ENCODE assay signal across 7 mouse cellular contexts in genomic region chr11:6625478-6626387, GRCm38 (mm10). TPM values are rescaled to one million over a fixed set of nuclear protein-coding genes. Genes with fewer than 3 reads are reported as not detected.
DNase-seq lines count a peak whose midpoint lies in the region; ATAC-seq lines count a peak whose summit lies in the region.

Gene Tbrg4 (minus strand): TSS chr11:6626067.

- no peaks in the 10 kb centered on the region for H3K9me3 ChIP-seq in intestine, embryonic 16.5 days (ENCODE audit: control insufficient read depth, low read length)
- no peaks in the 10 kb centered on the region for H3K9me3 ChIP-seq in midbrain, embryonic 11.5 days (ENCODE audit: control insufficient read depth, low read length)

- H3K27ac ChIP-seq in intestine, embryonic 16.5 days (ENCODE audit: low read length), result peak within 1 kb of the TSS; percentile 96
- peak within 1 kb of the TSS; percentile 61 for H3K27ac ChIP-seq in midbrain, embryonic 11.5 days (ENCODE audit: low read depth, low read length)

- H3K4me2 ChIP-seq in intestine, embryonic 16.5 days (ENCODE audit: low read depth, low read length), result peak within 1 kb of the TSS; percentile 83
- peak within 1 kb of the TSS; percentile 89 for H3K4me2 ChIP-seq in midbrain, embryonic 11.5 days

- peaks cover 12% of the 10 kb centered on the region for H3K36me3 ChIP-seq in intestine, embryonic 16.5 days (ENCODE audit: control insufficient read depth, insufficient read depth, low read length)
- peaks cover 15% of the 10 kb centered on the region for H3K36me3 ChIP-seq in midbrain, embryonic 11.5 days (ENCODE audit: control insufficient read depth, insufficient read depth, low read length)

- WGBS in intestine, embryonic 16.5 days, result under 1% methylated on average over 66 of the region's 66 CpGs
- under 1% methylated on average over 66 of the region's 66 CpGs for WGBS in midbrain, embryonic 11.5 days

- H3K4me1 ChIP-seq in intestine, embryonic 16.5 days (ENCODE audit: control insufficient read depth, insufficient read depth, low read length), result peaks cover 20% of the 10 kb centered on the region
- H3K4me1 ChIP-seq in midbrain, embryonic 11.5 days (ENCODE audit: control insufficient read depth, insufficient read depth, low read length), result peaks cover 12% of the 10 kb centered on the region

- DNase-seq in adrenal gland, adult 8-10 months, result peak; percentile 88
- peak; percentile 94 for DNase-seq in embryo, embryonic 9.5 days (ENCODE audit: extremely low spot score)
- DNase-seq in gastrocnemius, postnatal 4 days (ENCODE audit: low spot score in 2 of 2), result peak; percentile 87 to 94
- DNase-seq in left cerebral cortex, postnatal 36 days (ENCODE audit: low spot score in 2 of 2), result peak; percentile 95 to 96
- DNase-seq in midbrain, embryonic 11.5 days (ENCODE audit: low spot score, missing footprints), result peak; percentile 100
- peak; percentile 94 for DNase-seq in skeletal muscle tissue, adult 2 months (ENCODE audit: low read depth, low spot score)

- peak; percentile 91 for ATAC-seq in intestine, embryonic 16.5 days
- peak; percentile 97 for ATAC-seq in midbrain, embryonic 11.5 days (ENCODE audit: low FRiP score)

- H3K4me3 ChIP-seq in intestine, embryonic 16.5 days (ENCODE audit: low read length), result peak within 1 kb of the TSS; percentile 78
- H3K4me3 ChIP-seq in midbrain, embryonic 11.5 days (ENCODE audit: low read depth, low read length), result peak within 1 kb of the TSS; percentile 77

- peak within 1 kb of the TSS; percentile 87 for H3K9ac ChIP-seq in intestine, embryonic 16.5 days (ENCODE audit: low read depth, low read length)
- H3K9ac ChIP-seq in midbrain, embryonic 11.5 days (ENCODE audit: low read length), result peak within 1 kb of the TSS; percentile 84

- H3K27me3 ChIP-seq in intestine, embryonic 16.5 days (replicated peaks; ENCODE audit: control insufficient read depth, insufficient read depth, low read length), result no peaks in the 10 kb centered on the region
- H3K27me3 ChIP-seq in midbrain, embryonic 11.5 days (ENCODE audit: control insufficient read depth, insufficient read depth, low read length), result no peaks in the 10 kb centered on the region

- intact Hi-C loops in left cerebral cortex, postnatal 36 days (cut with DNase I), result loop anchor here (2.0 to 5.0 kb wide), 2 partner anchors 21 to 153 kb away; no protein-coding TSS in a partner anchor

RNA-seq across cellular contexts. Expression of gene Tbrg4, which starts in this region (rescaled TPM):
- 10 to 100 TPM; 49.3 to 68.1 (median 60.4) TPM for total RNA-seq in adrenal gland, adult 8-10 months (2022)
- 10 to 100 TPM; 55.1 to 59.1 TPM for total RNA-seq in gastrocnemius, postnatal 4 days (2021)
- 64.0 and 64.2 TPM in 2 replicates for polyA plus RNA-seq in intestine, embryonic 16.5 days (2015; fragmentation: Nextera tagmentation; extraction: Ambion mirVana)
- 10 to 100 TPM; 48.3 to 58.7 TPM for total RNA-seq in left cerebral cortex, postnatal 36 days (2021)
- 35.5 and 38.3 TPM in 2 replicates for polyA plus RNA-seq in midbrain, embryonic 11.5 days (2014; fragmentation: Nextera tagmentation; extraction: Ambion mirVana)

Comparison
In these comparisons a context has a peak if more than half of its experiments do, and no peak if none do; other contexts are left out.
1. Peak in every context shown above with its lines: DNase-seq, ATAC-seq, H3K4me3 ChIP-seq and H3K27ac ChIP-seq.